Mouse (Mus musculus): Measurements from ENCODE around the gene Mrps36. TPM values are rescaled to one million over a fixed set of nuclear protein-coding genes. Genes with fewer than 3 reads are reported as not detected.
"Not testable (repeated sequence)": the region's sequence is repeated elsewhere in the genome, so short reads cannot be mapped to it uniquely, and the experiment has no call there.

Mrps36 gene
- polyA plus RNA-seq, 1 experiment from 2014 or later = 171 TPM

DNA sequence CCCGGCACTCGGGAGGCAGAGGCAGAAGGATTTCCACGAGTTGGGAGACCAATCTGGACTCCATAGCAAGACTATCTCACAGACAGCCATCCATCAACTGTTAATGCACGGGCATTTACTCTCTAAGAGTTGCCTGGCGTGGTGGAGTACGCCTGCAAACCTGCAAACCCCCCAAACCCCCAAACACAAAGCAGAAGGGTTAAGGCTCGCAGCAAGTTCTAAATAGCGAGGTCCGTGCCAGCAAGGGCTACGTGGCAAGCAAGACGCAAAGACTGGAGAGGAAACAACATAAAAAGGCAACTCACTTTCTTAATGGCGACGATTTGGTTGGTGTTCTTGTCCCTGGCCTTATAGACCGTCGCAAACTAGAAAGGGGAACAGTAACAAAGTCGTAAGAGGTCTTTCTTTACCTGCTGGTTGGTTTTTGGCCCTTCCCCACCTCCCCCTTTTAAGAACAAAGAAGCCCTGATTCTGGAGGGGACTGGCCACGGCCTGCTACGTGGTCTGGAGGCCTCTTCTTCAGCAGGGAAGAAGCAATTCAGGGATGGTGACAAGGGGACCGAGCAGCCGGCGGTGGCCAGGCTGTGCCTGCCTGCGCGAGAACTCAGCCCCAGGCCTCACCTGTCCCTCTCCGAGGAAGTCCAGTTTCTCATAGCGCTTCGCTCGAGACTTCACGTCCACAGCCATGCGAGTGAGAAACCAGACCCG, 14.2 kb downstream of the Mrps36 start:
- Histone ChIP-seq H3K4me3 (ENCODE audit: low read depth, low read length) (peak overlapping the region; percentile 92), H3K27ac (ENCODE audit: low read length) (peak overlapping the region; percentile 93), H3K4me2 (replicated peaks; ENCODE audit: low read depth, low read length) (peak overlapping the region; percentile 57), H3K9ac (replicated peaks; ENCODE audit: low read depth, low read length) (peak overlapping the region; percentile 89), H3K27me3 (ENCODE audit: control insufficient read depth, insufficient read depth, low read length) (no peaks in the 10 kb centered on the region), H3K36me3 (ENCODE audit: control insufficient read depth, insufficient read depth, low read length) (peaks cover 10% of the 10 kb centered on the region), H3K9me3 (ENCODE audit: control insufficient read depth, low read depth, low read length) (no peaks in the 10 kb centered on the region), H3K4me1 (ENCODE audit: control insufficient read depth, insufficient read depth, low read length) (peaks cover 5% of the 10 kb centered on the region; the same call in 1 of the 2 replicates)
- ATAC-seq (ENCODE audit: insufficient number of reproducible peaks, insufficient read depth, low FRiP score, low read depth) = no peak
- under 1% methylated on average over 30 of the region's 30 CpGs for WGBS

GRCm38 (mm10) chr13:100728530-100728929, 15.9 kb downstream of the Mrps36 start:
- not testable (repeated sequence) for H3K4me2 ChIP-seq (replicated peaks; ENCODE audit: low read depth, low read length); ATAC-seq (ENCODE audit: insufficient number of reproducible peaks, insufficient read depth, low FRiP score, low read depth)
- 95% methylated on average over 4 of the region's 4 CpGs for WGBS

GRCm38 (mm10) chr13:100728086-100728485, 16.4 kb downstream of the Mrps36 start:
- 93% methylated on average over 5 of the region's 5 CpGs for WGBS
- no peak overlapping the region for H3K4me2 ChIP-seq (replicated peaks; ENCODE audit: low read depth, low read length)
- H3K9ac ChIP-seq (replicated peaks; ENCODE audit: low read depth, low read length) = no peak overlapping the region
- ATAC-seq (ENCODE audit: insufficient number of reproducible peaks, insufficient read depth, low FRiP score, low read depth) = no peak
- no peak overlapping the region for H3K27ac ChIP-seq (ENCODE audit: low read length)
- H3K36me3 ChIP-seq (ENCODE audit: control insufficient read depth, insufficient read depth, low read length) = peaks cover 13% of the 10 kb centered on the region
- H3K9me3 ChIP-seq (ENCODE audit: control insufficient read depth, low read depth, low read length) = no peaks in the 10 kb centered on the region
- peaks cover 5% of the 10 kb centered on the region; the same call in 1 of the 2 replicates for H3K4me1 ChIP-seq (ENCODE audit: control insufficient read depth, insufficient read depth, low read length)
- H3K4me3 ChIP-seq (ENCODE audit: low read depth, low read length) = no peak overlapping the region
- no peaks in the 10 kb centered on the region for H3K27me3 ChIP-seq (ENCODE audit: control insufficient read depth, insufficient read depth, low read length)

More at GRCm38 (mm10) chr13:100728530-100728929, 15.9 kb downstream of the Mrps36 start:
- H3K27ac ChIP-seq (ENCODE audit: low read length); H3K4me3 ChIP-seq (ENCODE audit: low read depth, low read length); H3K27me3 ChIP-seq (ENCODE audit: control insufficient read depth, insufficient read depth, low read length); H3K9me3 ChIP-seq (ENCODE audit: control insufficient read depth, low read depth, low read length); H3K4me1 ChIP-seq (ENCODE audit: control insufficient read depth, insufficient read depth, low read length); H3K9ac ChIP-seq (replicated peaks; ENCODE audit: low read depth, low read length): not testable (repeated sequence)
- peaks cover 13% of the 10 kb centered on the region for H3K36me3 ChIP-seq (ENCODE audit: control insufficient read depth, insufficient read depth, low read length)

GRCm38 (mm10) chr13:100725194-100725593, 19.3 kb downstream of the Mrps36 start:
- no peak overlapping the region for H3K9ac ChIP-seq (replicated peaks; ENCODE audit: low read depth, low read length)
- H3K9me3 ChIP-seq (ENCODE audit: control insufficient read depth, low read depth, low read length) = no peaks in the 10 kb centered on the region
- H3K4me2 ChIP-seq (replicated peaks; ENCODE audit: low read depth, low read length) = no peak overlapping the region
- no peak for ATAC-seq (ENCODE audit: insufficient number of reproducible peaks, insufficient read depth, low FRiP score, low read depth)
- peaks cover 30% of the 10 kb centered on the region for H3K36me3 ChIP-seq (ENCODE audit: control insufficient read depth, insufficient read depth, low read length)
- no peaks in the 10 kb centered on the region for H3K27me3 ChIP-seq (ENCODE audit: control insufficient read depth, insufficient read depth, low read length)
- H3K27ac ChIP-seq (ENCODE audit: low read length) = no peak overlapping the region
- H3K4me3 ChIP-seq (ENCODE audit: low read depth, low read length) = no peak overlapping the region
- H3K4me1 ChIP-seq (ENCODE audit: control insufficient read depth, insufficient read depth, low read length) = peaks cover 5% of the 10 kb centered on the region; the same call in 1 of the 2 replicates
- 92% methylated on average over 10 of the region's 10 CpGs for WGBS

DNA sequence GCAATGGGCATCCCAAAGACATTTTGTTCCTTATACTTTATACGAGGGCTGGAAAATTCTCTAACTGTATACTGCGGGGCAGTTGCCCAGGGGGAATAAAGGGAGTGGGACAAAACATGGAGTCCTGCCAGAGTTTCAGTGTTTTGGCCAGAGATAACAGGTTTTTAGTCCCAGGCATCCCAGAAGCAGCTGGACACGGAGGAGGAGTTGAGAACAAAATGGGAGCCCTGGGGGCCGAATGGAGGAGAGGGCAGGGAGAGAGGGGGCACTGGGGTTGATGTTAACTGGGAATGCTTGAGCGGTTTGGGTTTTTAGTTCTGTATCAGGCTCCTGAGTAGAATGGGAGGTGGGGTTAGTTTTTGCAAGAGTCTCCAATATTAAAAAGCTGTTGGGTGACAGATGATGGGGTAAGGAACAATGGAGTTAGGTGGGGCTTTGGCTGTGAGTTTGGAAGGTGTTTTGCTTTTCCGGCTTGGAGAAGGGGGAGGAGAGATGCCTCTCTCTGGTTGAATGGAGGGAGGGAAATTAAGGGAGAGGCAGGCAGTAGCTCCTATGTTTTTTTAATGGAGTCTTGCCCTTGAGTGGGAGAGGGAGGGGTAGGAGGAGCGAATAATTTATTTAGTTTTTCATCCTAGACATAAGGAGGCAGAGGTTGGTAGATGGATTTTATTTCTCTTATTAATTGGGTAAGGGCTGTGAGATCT, 20.3 kb downstream of the Mrps36 start:
- WGBS = 84% methylated on average over 7 of the region's 7 CpGs
- H3K4me2 ChIP-seq (replicated peaks; ENCODE audit: low read depth, low read length) = no peak overlapping the region
- H3K36me3 ChIP-seq (ENCODE audit: control insufficient read depth, insufficient read depth, low read length) = peaks cover 34% of the 10 kb centered on the region
- H3K4me3 ChIP-seq (ENCODE audit: low read depth, low read length) = no peak overlapping the region
- H3K4me1 ChIP-seq (ENCODE audit: control insufficient read depth, insufficient read depth, low read length) = peaks cover 2% of the 10 kb centered on the region; the same call in 1 of the 2 replicates
- ATAC-seq (ENCODE audit: insufficient number of reproducible peaks, insufficient read depth, low FRiP score, low read depth) = no peak
- no peaks in the 10 kb centered on the region for H3K9me3 ChIP-seq (ENCODE audit: control insufficient read depth, low read depth, low read length)
- H3K9ac ChIP-seq (replicated peaks; ENCODE audit: low read depth, low read length) = no peak overlapping the region
- H3K27ac ChIP-seq (ENCODE audit: low read length) = no peak overlapping the region
- no peaks in the 10 kb centered on the region for H3K27me3 ChIP-seq (ENCODE audit: control insufficient read depth, insufficient read depth, low read length)

- H3K4me1 ChIP-seq (ENCODE audit: control insufficient read depth, insufficient read depth, low read length) = no peaks in the 10 kb centered on the region
- no peaks in the 10 kb centered on the region for H3K27me3 ChIP-seq (ENCODE audit: control insufficient read depth, insufficient read depth, low read length)
- no peak for ATAC-seq (ENCODE audit: insufficient number of reproducible peaks, insufficient read depth, low FRiP score, low read depth)
- H3K36me3 ChIP-seq (ENCODE audit: control insufficient read depth, insufficient read depth, low read length) = peaks cover 40% of the 10 kb centered on the region
- no peak overlapping the region for H3K4me2 ChIP-seq (replicated peaks; ENCODE audit: low read depth, low read length)
- H3K9me3 ChIP-seq (ENCODE audit: control insufficient read depth, low read depth, low read length) = no peaks in the 10 kb centered on the region
- H3K4me3 ChIP-seq (ENCODE audit: low read depth, low read length) = no peak overlapping the region
- WGBS = 93% methylated on average over 5 of the region's 5 CpGs
- no peak overlapping the region for H3K27ac ChIP-seq (ENCODE audit: low read length)
- no peak overlapping the region for H3K9ac ChIP-seq (replicated peaks; ENCODE audit: low read depth, low read length)
These were observed 22.8 kb downstream of the Mrps36 start for GRCm38 (mm10) chr13:100721656-100722055.

DNA sequence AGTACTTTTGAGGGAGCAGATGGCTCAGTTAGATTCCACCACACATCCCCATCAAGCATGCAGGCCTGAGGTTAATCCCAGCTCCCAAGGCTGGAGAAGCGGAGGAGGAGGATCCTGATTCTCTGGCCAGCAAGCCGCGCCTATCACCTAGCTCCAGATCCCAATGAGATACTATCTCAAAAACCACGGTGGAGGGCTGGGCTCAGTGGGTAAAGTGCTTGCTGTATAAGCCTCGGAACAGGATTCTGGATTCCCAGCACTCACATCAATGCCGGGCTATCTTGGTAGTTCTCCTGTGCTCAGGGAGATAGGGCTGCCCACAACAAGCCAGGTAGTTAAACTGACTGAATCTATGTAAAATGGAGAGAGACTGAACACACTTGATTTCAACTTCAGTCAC, 29.0 kb downstream of the Mrps36 start:
- no peak overlapping the region for H3K4me2 ChIP-seq (replicated peaks; ENCODE audit: low read depth, low read length)
- H3K4me3 ChIP-seq (ENCODE audit: low read depth, low read length) = no peak overlapping the region
- H3K9me3 ChIP-seq (ENCODE audit: control insufficient read depth, low read depth, low read length) = no peaks in the 10 kb centered on the region
- WGBS = 88% methylated on average over 6 of the region's 6 CpGs
- H3K27ac ChIP-seq (ENCODE audit: low read length) = no peak overlapping the region
- peaks cover 66% of the 10 kb centered on the region for H3K36me3 ChIP-seq (ENCODE audit: control insufficient read depth, insufficient read depth, low read length)
- no peaks in the 10 kb centered on the region for H3K27me3 ChIP-seq (ENCODE audit: control insufficient read depth, insufficient read depth, low read length)
- ATAC-seq (ENCODE audit: insufficient number of reproducible peaks, insufficient read depth, low FRiP score, low read depth) = no peak
- H3K9ac ChIP-seq (replicated peaks; ENCODE audit: low read depth, low read length) = no peak overlapping the region
- H3K4me1 ChIP-seq (ENCODE audit: control insufficient read depth, insufficient read depth, low read length) = no peaks in the 10 kb centered on the region

GRCm38 (mm10) chr13:100706206-100706605, 38.3 kb downstream of the Mrps36 start:
- Histone ChIP-seq H3K9me3 (ENCODE audit: control insufficient read depth, low read depth, low read length) (no peaks in the 10 kb centered on the region), H3K27me3 (ENCODE audit: control insufficient read depth, insufficient read depth, low read length) (no peaks in the 10 kb centered on the region), H3K4me2 (replicated peaks; ENCODE audit: low read depth, low read length) (no peak overlapping the region), H3K27ac (ENCODE audit: low read length) (no peak overlapping the region), H3K36me3 (ENCODE audit: control insufficient read depth, insufficient read depth, low read length) (peaks cover 74% of the 10 kb centered on the region), H3K4me3 (ENCODE audit: low read depth, low read length) (no peak overlapping the region), H3K9ac (replicated peaks; ENCODE audit: low read depth, low read length) (no peak overlapping the region), H3K4me1 (ENCODE audit: control insufficient read depth, insufficient read depth, low read length) (no peaks in the 10 kb centered on the region)
- no peak for ATAC-seq (ENCODE audit: insufficient number of reproducible peaks, insufficient read depth, low FRiP score, low read depth)
- 97% methylated on average over 7 of the region's 7 CpGs for WGBS

Measured in stomach, embryonic 14.5 days (tissue).